Mouse (Mus musculus) heart, embryonic 11.5 days (tissue): ENCODE measurements around the gene Rpusd3. TPM values are rescaled to one million over a fixed set of nuclear protein-coding genes. Genes with fewer than 3 reads are reported as not detected.
A peak's percentile ranks its signal among the peaks of the same experiment; 100 is the strongest.

Source experiments
- ATAC-seq: fragments of 200-750 bp; cut with Nextera tagmentation; replicated peaks from 2 replicates; pipeline ENCODE4 v1.8.0; 2017; ENCODE audit warnings: moderate library complexity; ENCODE audit not compliant: insufficient number of reproducible peaks, low FRiP score, low TSS enrichment
- H3K27ac ChIP-seq: fragments of 300-500 bp; sonication (generic); 2 replicates; pipeline ENCODE4 v1.5.1; 2014; ENCODE audit warnings: mild to moderate bottlenecking, low read depth, low read length
- H3K27me3 ChIP-seq: fragments of 300-500 bp; sonication (generic); 2 replicates; pipeline ENCODE4 v1.6.1; 2014; ENCODE audit warnings: mild to moderate bottlenecking, low read length, mixed read lengths; ENCODE audit not compliant: control insufficient read depth, insufficient read depth
- H3K36me3 ChIP-seq: fragments of 300-500 bp; sonication (generic); 2 replicates; pipeline ENCODE4 v1.6.1; 2014; ENCODE audit warnings: mild to moderate bottlenecking, low read length, moderate library complexity, mixed read lengths; ENCODE audit not compliant: control insufficient read depth, insufficient read depth
- H3K4me1 ChIP-seq: fragments of 300-500 bp; sonication (generic); 2 replicates; pipeline ENCODE4 v1.6.1; 2014; ENCODE audit warnings: low read length; ENCODE audit not compliant: control insufficient read depth, insufficient read depth
- H3K4me2 ChIP-seq: fragments of 300-500 bp; sonication (generic); 2 replicates; pipeline ENCODE4 v1.6.1; 2014; ENCODE audit warnings: mild to moderate bottlenecking, moderate library complexity
- H3K4me3 ChIP-seq: fragments of 300-500 bp; sonication (generic); 2 replicates; pipeline ENCODE4 v1.5.1; 2014; ENCODE audit warnings: low read depth, low read length
- H3K9ac ChIP-seq: fragments of 300-500 bp; sonication (generic); 2 replicates; pipeline ENCODE4 v1.6.1; 2014; ENCODE audit warnings: mild to moderate bottlenecking, low read depth, low read length, moderate library complexity
- H3K9me3 ChIP-seq: fragments of 300-500 bp; sonication (generic); replicated peaks from 2 replicates; pipeline ENCODE4 v1.6.1; 2016; ENCODE audit warnings: low read length; ENCODE audit not compliant: control insufficient read depth
- WGBS: fragments of 180-500 bp; shearing (Covaris S2); extraction: QIAGEN DNeasy Blood & Tissue Kit; methylation state at CpG from one replicate; pipeline ENCODE4 v1.1.7; 2014; ENCODE audit not compliant: insufficient replicate concordance; 5-methylcytosine and 5-hydroxymethylcytosine counted together
- polyA plus RNA-seq: library from polyadenylated mRNA; unstranded; fragments of >200 nt; fragmentation: Nextera tagmentation; extraction: Ambion mirVana; gene quantifications from 2 replicates; pipeline ENCODE4 v1.2.1, GENCODE M21; 2014

Rpusd3 gene
- polyA plus RNA-seq, 1 experiment from 2014 or later: 21.2 TPM

DNA sequence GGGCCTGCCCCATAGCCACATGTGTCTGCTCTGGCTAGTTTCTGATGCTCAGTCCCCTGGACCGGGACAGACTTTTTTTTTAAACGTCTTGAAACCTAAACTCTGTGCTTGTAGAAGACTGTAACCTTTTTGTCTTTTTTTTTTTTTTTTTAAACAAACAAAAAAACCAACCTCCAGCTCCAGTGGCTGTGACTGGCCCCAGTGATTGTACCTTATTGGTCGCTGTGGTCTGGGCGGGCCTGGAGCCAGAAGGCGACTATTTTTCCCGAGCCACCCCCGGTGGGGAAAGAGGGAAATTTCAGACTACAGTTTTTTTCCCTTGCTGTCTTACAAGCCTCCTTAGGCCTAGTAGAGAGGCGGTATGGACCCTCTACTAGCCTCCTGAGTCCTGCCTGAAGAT is 30.2 kb downstream of the Rpusd3 start, which contains the start of gene Ttll3:
Gene Ttll3 (plus strand): TSS at position 301 of the 400 bp plus-strand sequence.
- ATAC-seq: no peak
- no peaks in the 10 kb centered on the region for H3K9me3 ChIP-seq
- peaks cover 12% of the 10 kb centered on the region; the same call in 1 of the 2 replicates for H3K4me1 ChIP-seq
- H3K27ac ChIP-seq: no peak within 1 kb of the TSS
- H3K27me3 ChIP-seq: no peaks in the 10 kb centered on the region; the same call in 1 of the 2 replicates
- H3K4me3 ChIP-seq: no peak within 1 kb of the TSS
- H3K36me3 ChIP-seq: peaks cover 32% of the 10 kb centered on the region
- no peak within 1 kb of the TSS for H3K9ac ChIP-seq
- 73% methylated on average over 8 of the region's 8 CpGs for WGBS
- no peak within 1 kb of the TSS for H3K4me2 ChIP-seq

DNA sequence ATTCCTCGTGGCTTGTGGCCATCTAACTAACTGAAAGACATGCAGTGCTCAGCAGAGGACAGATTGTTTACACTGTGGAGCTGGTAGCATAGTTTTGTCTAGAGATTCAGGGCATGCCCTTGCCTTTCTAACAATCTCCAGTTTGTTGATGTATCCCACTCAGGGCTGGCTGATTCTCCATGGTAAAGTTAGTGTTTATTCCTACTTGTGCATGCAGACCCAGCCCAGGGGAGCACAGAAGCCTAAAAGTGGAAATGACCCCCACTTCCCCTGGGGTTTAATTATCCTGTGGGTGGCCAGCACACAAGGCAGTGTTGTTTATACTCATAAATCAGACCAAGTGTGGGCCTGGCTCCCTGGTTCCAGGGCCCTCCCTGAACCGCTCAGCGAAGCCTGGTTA is 33.1 kb downstream of the Rpusd3 start:
- Histone ChIP-seq H3K9ac (no peak overlapping the region), H3K9me3 (no peaks in the 10 kb centered on the region), H3K36me3 (peaks cover 54% of the 10 kb centered on the region), H3K4me3 (no peak overlapping the region), H3K4me2 (no peak overlapping the region), H3K27ac (no peak overlapping the region), H3K4me1 (no peaks in the 10 kb centered on the region), H3K27me3 (no peaks in the 10 kb centered on the region)
- no peak for ATAC-seq
- 87% methylated on average over 3 of the region's 3 CpGs for WGBS

DNA sequence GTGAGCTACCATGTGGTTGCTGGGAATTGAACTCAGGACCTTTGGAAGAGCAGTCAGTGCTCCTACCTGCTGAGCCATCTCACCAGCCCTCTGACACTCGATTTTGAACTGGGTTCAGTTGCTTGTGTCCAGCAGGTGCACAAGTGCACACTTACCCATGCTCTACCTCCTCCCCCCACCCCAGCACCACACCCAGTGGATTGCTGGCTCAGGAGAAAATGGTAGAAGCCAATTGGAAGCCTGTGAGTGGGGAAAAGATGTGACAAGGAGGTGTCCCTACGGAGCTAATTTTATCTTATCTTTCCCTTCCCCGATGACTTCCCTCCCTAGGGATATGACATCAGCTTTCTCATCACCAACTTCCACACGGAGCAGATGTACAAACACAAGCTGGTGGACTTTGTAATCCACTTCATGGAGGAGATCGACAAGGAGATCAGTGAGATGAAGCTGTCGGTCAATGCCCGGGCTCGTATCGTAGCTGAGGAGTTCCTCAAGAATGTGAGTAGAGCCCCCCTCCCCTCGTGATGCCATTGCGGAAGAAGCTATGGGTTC is 33.9 kb downstream of the Rpusd3 start:
- H3K4me2 ChIP-seq: no peak overlapping the region
- H3K36me3 ChIP-seq: peaks cover 54% of the 10 kb centered on the region
- no peaks in the 10 kb centered on the region for H3K9me3 ChIP-seq
- 66% methylated on average over 11 of the region's 11 CpGs for WGBS
- no peaks in the 10 kb centered on the region for H3K27me3 ChIP-seq
- H3K27ac ChIP-seq: no peak overlapping the region
- no peaks in the 10 kb centered on the region for H3K4me1 ChIP-seq
- H3K9ac ChIP-seq: no peak overlapping the region
- no peak overlapping the region for H3K4me3 ChIP-seq
- ATAC-seq: no peak

DNA sequence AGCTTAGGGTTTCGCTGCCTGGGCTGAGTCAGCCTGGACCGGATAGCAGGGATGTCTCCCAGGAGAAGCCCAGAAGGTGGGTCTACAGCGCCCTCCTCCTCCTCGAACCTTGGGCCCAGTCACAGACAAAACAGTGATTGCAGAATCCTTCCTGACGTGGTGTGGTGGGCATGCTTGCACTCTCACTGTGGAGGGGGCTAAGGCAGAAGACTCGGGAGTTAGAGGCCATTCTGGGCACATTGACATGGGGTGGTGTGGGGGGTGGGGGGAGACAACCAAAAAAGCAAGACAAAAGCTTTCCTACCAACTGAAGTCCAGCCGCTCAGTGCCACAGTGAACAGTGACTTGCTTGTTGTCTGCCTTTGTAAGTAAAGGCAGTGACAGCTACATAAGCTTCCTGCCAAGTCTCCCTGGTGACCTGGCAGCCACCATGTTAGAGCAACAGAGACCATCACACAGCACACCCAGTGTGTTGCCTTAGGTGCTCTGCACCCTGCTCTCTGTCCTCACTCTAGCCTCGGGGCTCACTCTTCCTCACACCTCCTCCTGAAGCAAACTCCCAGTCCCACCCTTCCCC is 34.7 kb downstream of the Rpusd3 start:
- ATAC-seq: no peak
- peaks cover 51% of the 10 kb centered on the region for H3K36me3 ChIP-seq
- no peak overlapping the region for H3K4me2 ChIP-seq
- no peak overlapping the region for H3K4me3 ChIP-seq
- H3K9ac ChIP-seq: no peak overlapping the region
- H3K27me3 ChIP-seq: no peaks in the 10 kb centered on the region
- no peaks in the 10 kb centered on the region for H3K9me3 ChIP-seq
- WGBS: 92% methylated on average over 8 of the region's 8 CpGs
- H3K4me1 ChIP-seq: peaks cover under 1% of the 10 kb centered on the region
- H3K27ac ChIP-seq: no peak overlapping the region

DNA sequence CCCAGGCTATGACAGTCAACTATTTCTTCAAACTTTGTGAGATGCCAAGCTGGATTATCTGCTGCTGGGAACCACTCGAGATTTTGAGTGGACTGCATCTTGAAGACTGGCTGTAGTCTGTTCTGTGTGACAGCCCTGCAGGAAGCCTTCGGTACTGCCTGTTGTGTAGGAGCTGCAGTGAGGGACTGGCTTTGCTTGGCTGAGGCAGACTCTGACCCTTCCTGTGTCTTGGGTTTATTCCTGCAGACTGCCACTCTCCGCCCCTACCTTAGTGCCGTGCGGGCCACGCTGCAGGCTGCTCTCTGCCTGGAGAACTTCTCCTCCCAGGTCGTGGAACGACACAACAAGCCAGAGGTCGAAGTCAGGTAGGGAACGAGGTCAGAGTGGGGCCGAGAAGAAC is 38.7 kb downstream of the Rpusd3 start:
- Histone ChIP-seq H3K9me3 (no peaks in the 10 kb centered on the region), H3K4me1 (peaks cover 12% of the 10 kb centered on the region), H3K4me2 (no peak overlapping the region), H3K9ac (no peak overlapping the region), H3K27ac (no peak overlapping the region), H3K4me3 (no peak overlapping the region), H3K36me3 (peaks cover 34% of the 10 kb centered on the region), H3K27me3 (no peaks in the 10 kb centered on the region)
- 84% methylated on average over 11 of the region's 11 CpGs for WGBS
- ATAC-seq: no peak

DNA sequence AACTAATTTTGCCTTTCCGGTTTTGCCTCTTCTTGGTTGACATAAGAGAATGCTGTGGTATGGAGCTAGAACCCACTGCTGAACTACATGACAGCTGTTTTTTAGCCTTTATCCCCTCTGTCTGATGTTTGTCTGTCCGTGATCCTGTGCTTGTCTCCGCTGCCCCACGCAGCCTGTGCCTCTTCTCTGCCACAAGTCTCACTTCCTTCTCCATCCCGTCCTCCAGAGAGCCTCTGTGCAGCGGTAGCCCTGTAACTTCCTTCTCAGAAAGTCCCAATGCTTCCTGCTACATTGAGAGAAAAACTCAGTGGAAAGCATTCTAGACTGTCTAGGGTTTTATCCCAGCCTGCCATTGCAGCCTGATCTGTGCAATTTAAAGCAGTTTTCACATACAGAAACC is 39.9 kb downstream of the Rpusd3 start:
- Histone ChIP-seq H3K9me3 (no peaks in the 10 kb centered on the region), H3K4me1 (peaks cover 12% of the 10 kb centered on the region), H3K4me3 (peak overlapping the region; percentile 99), H3K9ac (peak overlapping the region; percentile 96; the same call in 1 of the 2 replicates), H3K27me3 (no peaks in the 10 kb centered on the region), H3K4me2 (peak overlapping the region; percentile 97), H3K27ac (no peak overlapping the region), H3K36me3 (peaks cover 25% of the 10 kb centered on the region)
- WGBS: 75% methylated on average over 6 of the region's 6 CpGs
- no peak for ATAC-seq

DNA sequence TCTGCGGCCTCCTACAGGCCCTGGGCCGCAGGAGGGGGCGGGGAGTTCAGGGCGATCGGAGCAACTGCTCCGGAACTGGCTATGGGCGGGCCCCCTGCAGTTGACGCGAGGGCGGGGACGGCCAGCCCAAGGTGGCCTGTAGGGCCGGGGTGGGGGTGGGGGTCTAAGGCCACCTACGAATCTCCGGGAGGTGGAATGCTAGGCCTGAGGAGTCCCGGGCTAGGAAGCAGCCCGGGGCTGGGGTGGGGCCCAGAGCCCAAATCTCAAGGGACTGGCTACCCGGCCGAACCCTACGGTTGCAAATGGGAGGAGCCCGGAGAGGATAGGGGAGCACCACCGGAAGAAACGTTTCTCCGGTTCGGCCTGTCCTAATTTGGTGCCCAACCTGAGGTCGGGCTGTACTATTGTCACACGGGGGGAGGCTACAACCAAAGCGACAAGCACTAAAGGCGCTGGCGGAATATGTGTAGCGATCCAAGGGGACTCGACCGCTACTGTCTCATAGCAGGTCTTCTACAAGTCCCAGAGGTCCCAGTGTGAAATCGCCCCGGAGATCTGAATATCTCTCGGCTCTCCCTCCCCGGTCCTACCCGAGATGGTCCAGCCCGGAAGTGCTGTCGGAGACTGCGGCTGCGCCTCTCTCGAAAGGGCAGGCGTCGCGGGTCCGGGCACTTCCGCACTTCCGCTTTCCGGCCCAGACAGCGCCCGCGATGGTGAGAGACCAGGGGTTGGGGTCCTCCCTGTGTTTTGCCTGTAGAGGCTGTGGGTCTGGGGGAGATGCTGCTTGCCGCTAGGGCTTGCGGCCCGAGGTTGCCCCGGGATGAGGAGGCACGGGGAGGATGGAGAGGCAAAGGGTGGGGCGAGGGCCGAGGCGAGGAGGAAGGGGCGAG is 41.4 kb downstream of the Rpusd3 start, which contains the start of the genes Tada3 and Arpc4:
Gene Tada3 (minus strand): TSS at position 388 of the 890 bp plus-strand sequence.
Gene Arpc4 (plus strand): TSS at position 620 of the 890 bp plus-strand sequence.
- peaks cover 12% of the 10 kb centered on the region for H3K4me1 ChIP-seq
- ATAC-seq: peak; percentile 92
- H3K9me3 ChIP-seq: no peaks in the 10 kb centered on the region
- H3K9ac ChIP-seq: peak within 1 kb of the TSS; percentile 96
- H3K27me3 ChIP-seq: no peaks in the 10 kb centered on the region
- peak within 1 kb of the TSS; percentile 99 for H3K4me3 ChIP-seq
- H3K27ac ChIP-seq: peak within 1 kb of the TSS; percentile 95
- peaks cover 15% of the 10 kb centered on the region for H3K36me3 ChIP-seq
- under 1% methylated on average over 61 of the region's 61 CpGs for WGBS
- peak within 1 kb of the TSS; percentile 97 for H3K4me2 ChIP-seq

DNA sequence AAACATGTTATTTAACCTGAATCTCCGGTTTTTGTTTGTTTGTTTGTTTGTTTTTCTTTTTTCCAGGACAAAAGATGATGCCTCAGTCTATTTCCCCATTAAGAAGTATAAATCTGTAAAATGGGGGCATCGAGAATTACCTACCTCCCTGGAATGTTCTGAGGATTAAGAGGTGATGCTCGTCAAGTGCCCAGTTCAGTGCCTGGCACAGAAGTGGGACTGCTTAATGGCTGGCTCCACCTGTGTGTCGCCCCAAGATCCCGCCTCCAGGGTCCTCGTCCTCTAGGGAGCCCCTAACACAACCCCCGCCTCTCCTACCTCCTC is 42.0 kb downstream of the Rpusd3 start:
- no peak for ATAC-seq
- 9% methylated on average over 7 of the region's 7 CpGs for WGBS
- Histone ChIP-seq H3K9me3 (no peaks in the 10 kb centered on the region), H3K9ac (peak overlapping the region; percentile 96), H3K27me3 (no peaks in the 10 kb centered on the region), H3K4me2 (peak overlapping the region; percentile 97), H3K36me3 (peaks cover 12% of the 10 kb centered on the region), H3K27ac (peak overlapping the region; percentile 95), H3K4me3 (peak overlapping the region; percentile 99), H3K4me1 (peaks cover 12% of the 10 kb centered on the region)
